8 mouse cellular contexts compared by ENCODE assay signal in genomic region chr1:57969327-57970271, GRCm38 (mm10). TPM values are rescaled to one million over a fixed set of nuclear protein-coding genes. Genes with fewer than 3 reads are reported as not detected.
DNase-seq lines count a peak whose midpoint lies in the region; ATAC-seq and TF ChIP-seq lines count a peak whose summit lies in the region.

No protein-coding gene starts in this region.

- H3K4me3 ChIP-seq in ES-E14 (ENCODE audit: insufficient read depth in 1 of 2, low read depth in 1 of 2, low read length in 2 of 2, poor library complexity in 1 of 2, severe bottlenecking in 1 of 2), result peak overlapping the region; percentile 81 to 99
- peak overlapping the region; percentile 93 for H3K4me3 ChIP-seq in forebrain, embryonic 16.5 days (replicated peaks; ENCODE audit: low read length)
- H3K4me3 ChIP-seq in layer of hippocampus, adult 2 months, result peak overlapping the region; percentile 92
- peak overlapping the region; percentile 76 for H3K4me3 ChIP-seq in lung, embryonic 14.5 days (ENCODE audit: low read depth, low read length)
- H3K4me3 ChIP-seq in olfactory bulb, adult 2 months (ENCODE audit: insufficient read depth, low read depth, low read length), result peak overlapping the region; percentile 77
- H3K4me3 ChIP-seq in thymus, adult 2 months (ENCODE audit: control insufficient read depth, insufficient read depth, low read length), result peak overlapping the region; percentile 83

- TF ChIP-seq CTCF in layer of hippocampus, adult 2 months (conservative IDR thresholded peaks at IDR 0.05), result peak; percentile 91
- TF ChIP-seq CTCF in lung, embryonic 14.5 days (IDR thresholded peaks at IDR 0.05; ENCODE audit: low read depth), result peak; percentile 76
- TF ChIP-seq CTCF in olfactory bulb, adult 2 months (IDR thresholded peaks at IDR 0.05; ENCODE audit: insufficient read depth, low read depth, low read length), result peak; percentile 85
- peak; percentile 92 for TF ChIP-seq CTCF in thymus, adult 2 months (IDR thresholded peaks at IDR 0.05; ENCODE audit: borderline replicate concordance, control insufficient read depth, extremely low read depth, insufficient read depth, low read length, poor library complexity)

- H3K9me3 ChIP-seq in ES-E14 (ENCODE audit: control insufficient read depth, insufficient read depth, low read depth, low read length), result no peaks in the 10 kb centered on the region
- H3K9me3 ChIP-seq in forebrain, embryonic 16.5 days (ENCODE audit: control insufficient read depth, low read length), result no peaks in the 10 kb centered on the region
- H3K9me3 ChIP-seq in lung, embryonic 14.5 days (ENCODE audit: low read depth, low read length), result no peaks in the 10 kb centered on the region

- no peak overlapping the region for H3K27ac ChIP-seq in ES-E14 (ENCODE audit: insufficient read depth, low read depth, low read length, poor library complexity, severe bottlenecking)
- H3K27ac ChIP-seq in forebrain, embryonic 16.5 days (ENCODE audit: low read length), result peak overlapping the region; percentile 76
- H3K27ac ChIP-seq in layer of hippocampus, adult 2 months, result peak overlapping the region; percentile 90
- peak overlapping the region; percentile 84 for H3K27ac ChIP-seq in lung, embryonic 14.5 days (ENCODE audit: low read depth)
- peak overlapping the region; percentile 27; the same call in 1 of the 2 replicates for H3K27ac ChIP-seq in olfactory bulb, adult 2 months (ENCODE audit: insufficient read depth, low read depth, low read length)
- H3K27ac ChIP-seq in thymus, adult 2 months (ENCODE audit: control insufficient read depth, insufficient read depth, low read length), result 0 out of 2 replicates have a peak overlapping the region, but pooled peaks have one; percentile 1

- peaks cover 2 to 3% of the 10 kb centered on the region in 2 experiments; a peak in 2 of 4 replicates for H3K4me1 ChIP-seq in ES-E14 (ENCODE audit: control insufficient read depth in 2 of 2, insufficient read depth in 2 of 2, low read length in 2 of 2, poor library complexity in 1 of 2)
- peaks cover 7% of the 10 kb centered on the region for H3K4me1 ChIP-seq in forebrain, embryonic 16.5 days (replicated peaks; ENCODE audit: control insufficient read depth, insufficient read depth, low read length)
- H3K4me1 ChIP-seq in lung, embryonic 14.5 days (ENCODE audit: insufficient read depth), result 0 out of 2 replicates have a peak, but pooled peaks cover 8% of the 10 kb centered on the region
- H3K4me1 ChIP-seq in olfactory bulb, adult 2 months (ENCODE audit: control insufficient read depth, insufficient read depth, low read length), result peaks cover 4% of the 10 kb centered on the region
- peaks cover 3% of the 10 kb centered on the region; the same call in 1 of the 2 replicates for H3K4me1 ChIP-seq in thymus, adult 2 months (replicated peaks; ENCODE audit: control insufficient read depth, insufficient read depth, low read length)

- TF ChIP-seq POLR2A in olfactory bulb, adult 2 months (IDR thresholded peaks at IDR 0.05; ENCODE audit: insufficient read depth, low read depth, low read length), result peak; percentile 89
- peak; percentile 92 for TF ChIP-seq POLR2A in thymus, adult 2 months (IDR thresholded peaks at IDR 0.05; ENCODE audit: control insufficient read depth, extremely low read depth, insufficient read depth, low read length, poor library complexity)

- in situ Hi-C loops in ES-E14 (cut with MboI; ENCODE audit: low sequenced_read_pairs in 2 of 2, unreplicated experiment in 2 of 2), result no loop called here

- H3K9ac ChIP-seq in ES-E14 (ENCODE audit: insufficient read depth, low read depth, low read length, poor library complexity, severe bottlenecking), result peak overlapping the region; percentile 92
- H3K9ac ChIP-seq in forebrain, embryonic 16.5 days (replicated peaks; ENCODE audit: low read depth, low read length), result peak overlapping the region; percentile 97
- peak overlapping the region; percentile 91 for H3K9ac ChIP-seq in lung, embryonic 14.5 days

- peak overlapping the region; percentile 69 for H3K4me2 ChIP-seq in forebrain, embryonic 16.5 days (ENCODE audit: low read length)
- peak overlapping the region; percentile 68 for H3K4me2 ChIP-seq in lung, embryonic 14.5 days

- peak; percentile 79 for DNase-seq in ES-E14 (ENCODE audit: low read depth, low spot score)
- peak; percentile 91 for DNase-seq in cerebellum, adult 11-12 months
- peak; percentile 98 to 99 for DNase-seq in heart, postnatal 36 days
- peak; percentile 93 to 99 for DNase-seq in layer of hippocampus, adult 2 months (ENCODE audit: low spot score in 2 of 2)
- DNase-seq in lung, embryonic 14.5 days, result peak; percentile 98
- peak; percentile 96 for DNase-seq in thymus, adult 2 months

- peaks cover 5% of the 10 kb centered on the region for H3K36me3 ChIP-seq in ES-E14 (ENCODE audit: control insufficient read depth, insufficient read depth, low read length, poor library complexity, severe bottlenecking)
- peaks cover 3% of the 10 kb centered on the region; the same call in 1 of the 2 replicates for H3K36me3 ChIP-seq in forebrain, embryonic 16.5 days (ENCODE audit: control insufficient read depth, insufficient read depth)
- peaks cover 25% of the 10 kb centered on the region for H3K36me3 ChIP-seq in lung, embryonic 14.5 days (ENCODE audit: insufficient read depth)
- H3K36me3 ChIP-seq in thymus, adult 2 months (ENCODE audit: control insufficient read depth, insufficient read depth, low read length), result peaks cover 3% of the 10 kb centered on the region; the same call in 1 of the 2 replicates

- under 1% methylated on average over 65 of the region's 65 CpGs for WGBS in forebrain, embryonic 16.5 days
- WGBS in lung, embryonic 14.5 days, result 0% methylated on average over 64 of the region's 65 CpGs
- under 1% methylated on average over 65 of the region's 65 CpGs for WGBS in olfactory bulb, adult 2 months
- under 1% methylated on average over 65 of the region's 65 CpGs for WGBS in thymus, adult 2 months

- H3K27me3 ChIP-seq in forebrain, embryonic 16.5 days (replicated peaks; ENCODE audit: control insufficient read depth, insufficient read depth, low read length), result no peaks in the 10 kb centered on the region
- no peaks in the 10 kb centered on the region for H3K27me3 ChIP-seq in lung, embryonic 14.5 days (ENCODE audit: insufficient read depth, low read length)
- H3K27me3 ChIP-seq in thymus, adult 2 months (ENCODE audit: control insufficient read depth, insufficient read depth, low read length), result no peaks in the 10 kb centered on the region

- intact Hi-C loops in heart, postnatal 36 days (cut with DNase I), result loop anchor here (2.0 to 5.0 kb wide), 3 partner anchors 25 to 542 kb away; partner anchors contain the start of gene Sgo2a

- peak; percentile 98 for ATAC-seq in forebrain, embryonic 16.5 days
- peak; percentile 99 for ATAC-seq in lung, embryonic 14.5 days (ENCODE audit: insufficient read depth)

TF ChIP-seq in ES-E14, 5 proteins besides CTCF, POLR2A, EP300 and RAD21:
- TF ChIP-seq MAFK (IDR thresholded peaks at IDR 0.05; ENCODE audit: insufficient read depth, low read depth, low read length) (no peak), ZC3H11A (IDR thresholded peaks at IDR 0.05; ENCODE audit: borderline replicate concordance, low read depth, low read length) (peak; percentile 13; the same call in 1 of the 2 replicates), HCFC1 (IDR thresholded peaks at IDR 0.05; ENCODE audit: borderline replicate concordance, insufficient read depth, low read length) (peak; percentile 72; the same call in 1 of the 2 replicates)

RNA-seq across cellular contexts. Expression of gene Sgo2a, which starts 26.2 kb away (rescaled TPM):
- total RNA-seq in ES-E14 (2012; rRNA removed), result 29.6 and 30.5 TPM in 2 replicates
- polyA plus RNA-seq in forebrain, embryonic 16.5 days (2015; fragmentation: Nextera tagmentation; extraction: Ambion mirVana), result 7.8 and 9.4 TPM in 2 replicates
- total RNA-seq in heart, postnatal 36 days (2021), result 1 to 10 TPM; 4.1 to 5.0 TPM
- total RNA-seq in layer of hippocampus, adult 2 months (2021), result under 1 TPM; 0.44 to 0.64 TPM
- 27.1 and 28.8 TPM in 2 replicates for polyA plus RNA-seq in lung, embryonic 14.5 days (2014; fragmentation: Nextera tagmentation; extraction: Ambion mirVana)
- not detected in 2 replicates for polyA plus RNA-seq in olfactory bulb, adult 2 months (2012; ENCODE audit: insufficient read depth, insufficient read length, low replicate concordance, missing spikeins)
- polyA plus RNA-seq in thymus, adult 2 months (2012; rRNA removed), result 3.6 and 4.9 TPM in 2 replicates

RNA-seq across cellular contexts. Expression of gene Kctd18, which starts 49.2 kb away (rescaled TPM):
- 12.4 and 13.5 TPM in 2 replicates for total RNA-seq in ES-E14 (2012; rRNA removed)
- polyA plus RNA-seq in forebrain, embryonic 16.5 days (2015; fragmentation: Nextera tagmentation; extraction: Ambion mirVana), result 31.5 and 33.7 TPM in 2 replicates
- 1 to 10 TPM; 4.9 to 7.2 TPM for total RNA-seq in heart, postnatal 36 days (2021)
- total RNA-seq in layer of hippocampus, adult 2 months (2021), result 10 to 100 TPM; 21.8 to 23.9 TPM
- 17.2 and 18.4 TPM in 2 replicates for polyA plus RNA-seq in lung, embryonic 14.5 days (2014; fragmentation: Nextera tagmentation; extraction: Ambion mirVana)
- not detected in 2 replicates for polyA plus RNA-seq in olfactory bulb, adult 2 months (2012; ENCODE audit: insufficient read depth, insufficient read length, low replicate concordance, missing spikeins)
- polyA plus RNA-seq in thymus, adult 2 months (2012; rRNA removed), result 17.7 and 18.1 TPM in 2 replicates
